9 mouse cellular contexts compared by ENCODE assay signal in genomic region chr4:42998022-42998421, GRCm38 (mm10). TPM values are rescaled to one million over a fixed set of nuclear protein-coding genes. Genes with fewer than 3 reads are reported as not detected.
A peak's percentile ranks its signal among the peaks of the same experiment; 100 is the strongest.
DNase-seq lines count a peak whose midpoint lies in the region; ATAC-seq lines count a peak whose summit lies in the region.
"Had no signal": no experiment of that assay in that cellular context is flagged by ENCODE, and none has a peak within 500 bp of the region (broad histone marks: within the 10 kb centered on the region; RNA-seq: fewer than 3 reads in every experiment).

No protein-coding gene starts in this region.

- DNase-seq in heart, postnatal 25 days (ENCODE audit: low spot score), result no peak
- DNase-seq in midbrain, embryonic 14.5 days, result no peak
- no peak for DNase-seq in right cerebral cortex, postnatal 36 days (ENCODE audit: low spot score in 2 of 2)
- DNase-seq in cerebellum, adult 11 months, result no peak
- DNase-seq in left cerebral cortex, postnatal 10 days (ENCODE audit: extremely low spot score in 1 of 2, low spot score in 2 of 2), result no peak

- no peaks in the 10 kb centered on the region for H3K27me3 ChIP-seq in heart, embryonic 12.5 days (replicated peaks)
- H3K27me3 ChIP-seq in hindbrain, embryonic 15.5 days, result no peaks in the 10 kb centered on the region
- no peaks in the 10 kb centered on the region for H3K27me3 ChIP-seq in midbrain, embryonic 14.5 days (ENCODE audit: control insufficient read depth, insufficient read depth, low read length)

- peaks cover 32% of the 10 kb centered on the region for H3K36me3 ChIP-seq in heart, embryonic 12.5 days
- H3K36me3 ChIP-seq in hindbrain, embryonic 15.5 days, result peaks cover 32% of the 10 kb centered on the region
- H3K36me3 ChIP-seq in midbrain, embryonic 14.5 days (ENCODE audit: control insufficient read depth, insufficient read depth, low read length), result peaks cover 33% of the 10 kb centered on the region

- H3K27ac ChIP-seq in heart, embryonic 12.5 days (ENCODE audit: poor library complexity, severe bottlenecking), result peak overlapping the region; percentile 83
- no peak overlapping the region for H3K27ac ChIP-seq in brown adipose tissue, adult 24 weeks (replicated peaks; ENCODE audit: low read depth, low read length)
- H3K27ac ChIP-seq in hindbrain, embryonic 15.5 days (replicated peaks), result no peak overlapping the region
- no peak overlapping the region for H3K27ac ChIP-seq in midbrain, embryonic 14.5 days (replicated peaks; ENCODE audit: low read depth, low read length)

- H3K9me3 ChIP-seq in heart, embryonic 12.5 days (replicated peaks), result no peaks in the 10 kb centered on the region
- H3K9me3 ChIP-seq in hindbrain, embryonic 15.5 days, result no peaks in the 10 kb centered on the region
- no peaks in the 10 kb centered on the region for H3K9me3 ChIP-seq in midbrain, embryonic 14.5 days (ENCODE audit: control insufficient read depth, low read length)

- H3K4me2 ChIP-seq in heart, embryonic 12.5 days, result peak overlapping the region; percentile 65
- peak overlapping the region; percentile 81 for H3K4me2 ChIP-seq in hindbrain, embryonic 15.5 days
- peak overlapping the region; percentile 87 for H3K4me2 ChIP-seq in midbrain, embryonic 14.5 days (ENCODE audit: low read length)

- 46% methylated on average over 2 of the region's 2 CpGs for WGBS in heart, embryonic 12.5 days
- 60% methylated on average over 2 of the region's 2 CpGs for WGBS in hindbrain, embryonic 15.5 days
- 64% methylated on average over 2 of the region's 2 CpGs for WGBS in midbrain, embryonic 14.5 days

- H3K9ac ChIP-seq in heart, embryonic 12.5 days, result peak overlapping the region; percentile 99
- H3K9ac ChIP-seq in hindbrain, embryonic 15.5 days, result 0 out of 2 replicates have a peak overlapping the region, but pooled peaks have one; percentile 88
- no peak overlapping the region; the same call in 1 of the 2 replicates for H3K9ac ChIP-seq in midbrain, embryonic 14.5 days (replicated peaks; ENCODE audit: low read length)

- H3K4me3 ChIP-seq in heart, embryonic 12.5 days, result peak overlapping the region; percentile 97
- H3K4me3 ChIP-seq in brown adipose tissue, adult 24 weeks (ENCODE audit: insufficient read depth, low read depth, low read length), result peak overlapping the region; percentile 24; the same call in 1 of the 2 replicates
- peak overlapping the region; percentile 92 for H3K4me3 ChIP-seq in hindbrain, embryonic 15.5 days
- H3K4me3 ChIP-seq in midbrain, embryonic 14.5 days (replicated peaks; ENCODE audit: low read depth, low read length), result peak overlapping the region; percentile 93

- no peak for ATAC-seq in heart, embryonic 12.5 days (ENCODE audit: insufficient number of reproducible peaks, low FRiP score)
- no peak for ATAC-seq in hindbrain, embryonic 15.5 days (ENCODE audit: low FRiP score, low read depth)
- no peak for ATAC-seq in midbrain, embryonic 14.5 days (ENCODE audit: low FRiP score, low TSS enrichment)

- H3K4me1 ChIP-seq in heart, embryonic 12.5 days (replicated peaks), result peaks cover 20% of the 10 kb centered on the region
- peaks cover 10% of the 10 kb centered on the region for H3K4me1 ChIP-seq in brown adipose tissue, adult 24 weeks (ENCODE audit: control insufficient read depth, insufficient read depth, insufficient read length, low read length)
- peaks cover 29% of the 10 kb centered on the region for H3K4me1 ChIP-seq in hindbrain, embryonic 15.5 days (replicated peaks)
- H3K4me1 ChIP-seq in midbrain, embryonic 14.5 days (ENCODE audit: control insufficient read depth, insufficient read depth, low read length), result peaks cover 21% of the 10 kb centered on the region

- intact Hi-C loops in heart, postnatal 25 days (cut with DNase I), result no loop called here
- intact Hi-C loops in left cerebral cortex, postnatal 10 days (cut with DNase I), result no loop called here

RNA-seq across cellular contexts. Expression of gene Vcp, which starts 2.3 kb away (rescaled TPM):
- polyA plus RNA-seq in heart, embryonic 12.5 days (2016; fragmentation: Nextera tagmentation; extraction: Ambion mirVana), result 568 and 582 TPM in 2 replicates
- total RNA-seq in heart, postnatal 25 days (2021), result 100 to 1,000 TPM; 244 to 266 TPM
- polyA plus RNA-seq in brown adipose tissue, adult 24 weeks (2012; ENCODE audit: insufficient read depth, insufficient read length, missing spikeins), result 139 and 156 TPM in 2 replicates
- polyA plus RNA-seq in hindbrain, embryonic 15.5 days (2015; fragmentation: Nextera tagmentation; extraction: Ambion mirVana), result 469 and 479 TPM in 2 replicates
- 378 and 531 TPM in 2 replicates for polyA plus RNA-seq in midbrain, embryonic 14.5 days (2014; fragmentation: Nextera tagmentation; extraction: Ambion mirVana)
- 100 to 1,000 TPM; 270 to 280 TPM for total RNA-seq in left cerebral cortex, postnatal 10 days (2021)

RNA-seq across cellular contexts. Expression of gene Fancg, which starts 12.3 kb away (rescaled TPM):
- 12.2 and 12.9 TPM in 2 replicates for polyA plus RNA-seq in heart, embryonic 12.5 days (2016; fragmentation: Nextera tagmentation; extraction: Ambion mirVana)
- total RNA-seq in heart, postnatal 25 days (2021), result 1 to 10 TPM; 3.8 to 4.3 TPM
- 2.5 and 6.4 TPM in 2 replicates for polyA plus RNA-seq in brown adipose tissue, adult 24 weeks (2012; ENCODE audit: insufficient read depth, insufficient read length, missing spikeins)
- polyA plus RNA-seq in hindbrain, embryonic 15.5 days (2015; fragmentation: Nextera tagmentation; extraction: Ambion mirVana), result 21.1 and 25.4 TPM in 2 replicates
- polyA plus RNA-seq in midbrain, embryonic 14.5 days (2014; fragmentation: Nextera tagmentation; extraction: Ambion mirVana), result 17.4 and 20.4 TPM in 2 replicates
- total RNA-seq in left cerebral cortex, postnatal 10 days (2021), result 10 to 100 TPM in 1 of 2 experiments, 1 to 10 TPM in 1; 8.4 to 10.8 TPM

RNA-seq across cellular contexts. Expression of gene Pigo, which starts 27.6 kb away (rescaled TPM):
- polyA plus RNA-seq in heart, embryonic 12.5 days (2016; fragmentation: Nextera tagmentation; extraction: Ambion mirVana), result 15.8 and 18.7 TPM in 2 replicates
- 10 to 100 TPM; 21.8 to 25.1 TPM for total RNA-seq in heart, postnatal 25 days (2021)
- 11.1 and 12.4 TPM in 2 replicates for polyA plus RNA-seq in brown adipose tissue, adult 24 weeks (2012; ENCODE audit: insufficient read depth, insufficient read length, missing spikeins)
- polyA plus RNA-seq in hindbrain, embryonic 15.5 days (2015; fragmentation: Nextera tagmentation; extraction: Ambion mirVana), result 28.9 and 29.6 TPM in 2 replicates
- 23.3 and 26.4 TPM in 2 replicates for polyA plus RNA-seq in midbrain, embryonic 14.5 days (2014; fragmentation: Nextera tagmentation; extraction: Ambion mirVana)
- 10 to 100 TPM; 24.3 to 32.6 TPM for total RNA-seq in left cerebral cortex, postnatal 10 days (2021)

RNA-seq across cellular contexts. Expression of gene 1700022I11Rik, which starts 28.6 kb away (rescaled TPM):
- 0.23 and 0.49 TPM in 2 replicates for polyA plus RNA-seq in heart, embryonic 12.5 days (2016; fragmentation: Nextera tagmentation; extraction: Ambion mirVana)
- total RNA-seq in heart, postnatal 25 days (2021), result not detected
- polyA plus RNA-seq in brown adipose tissue, adult 24 weeks (2012; ENCODE audit: insufficient read depth, insufficient read length, missing spikeins), result not detected in 2 replicates
- polyA plus RNA-seq in hindbrain, embryonic 15.5 days (2015; fragmentation: Nextera tagmentation; extraction: Ambion mirVana), result 0.41 and 0.68 TPM in 2 replicates
- polyA plus RNA-seq in midbrain, embryonic 14.5 days (2014; fragmentation: Nextera tagmentation; extraction: Ambion mirVana), result 0.38 and 0.80 TPM in 2 replicates
- not detected for total RNA-seq in left cerebral cortex, postnatal 10 days (2021)
- total RNA-seq: hematopoietic stem cell, adult 5-6 weeks had no signal

RNA-seq across cellular contexts. Expression of gene Stoml2, which starts 33.5 kb away (rescaled TPM):
- 208 and 219 TPM in 2 replicates for polyA plus RNA-seq in heart, embryonic 12.5 days (2016; fragmentation: Nextera tagmentation; extraction: Ambion mirVana)
- total RNA-seq in heart, postnatal 25 days (2021), result 100 to 1,000 TPM; 104 to 108 TPM
- polyA plus RNA-seq in brown adipose tissue, adult 24 weeks (2012; ENCODE audit: insufficient read depth, insufficient read length, missing spikeins), result 158 and 191 TPM in 2 replicates
- 227 and 236 TPM in 2 replicates for polyA plus RNA-seq in hindbrain, embryonic 15.5 days (2015; fragmentation: Nextera tagmentation; extraction: Ambion mirVana)
- 219 and 222 TPM in 2 replicates for polyA plus RNA-seq in midbrain, embryonic 14.5 days (2014; fragmentation: Nextera tagmentation; extraction: Ambion mirVana)
- total RNA-seq in left cerebral cortex, postnatal 10 days (2021), result 100 to 1,000 TPM; 102 to 114 TPM

Comparison
In these comparisons a context has a peak if more than half of its experiments do, and no peak if none do; other contexts are left out.
1. H3K4me3 ChIP-seq: peak in every context shown above with its lines; median percentile 97 in heart, embryonic 12.5 days; 93 in midbrain, embryonic 14.5 days; 92 in hindbrain, embryonic 15.5 days; 24 in brown adipose tissue, adult 24 weeks.